Mouse (Mus musculus) embryo, embryonic 11.5 days (tissue): ENCODE measurements around the gene Cacna1c.

Source experiments
- DNase-seq: peaks from one replicate; pipeline ENCODE4 v3.0.0-alpha.2; 2012; ENCODE audit warnings: low read depth, low spot score

The Cacna1c gene

DNA sequence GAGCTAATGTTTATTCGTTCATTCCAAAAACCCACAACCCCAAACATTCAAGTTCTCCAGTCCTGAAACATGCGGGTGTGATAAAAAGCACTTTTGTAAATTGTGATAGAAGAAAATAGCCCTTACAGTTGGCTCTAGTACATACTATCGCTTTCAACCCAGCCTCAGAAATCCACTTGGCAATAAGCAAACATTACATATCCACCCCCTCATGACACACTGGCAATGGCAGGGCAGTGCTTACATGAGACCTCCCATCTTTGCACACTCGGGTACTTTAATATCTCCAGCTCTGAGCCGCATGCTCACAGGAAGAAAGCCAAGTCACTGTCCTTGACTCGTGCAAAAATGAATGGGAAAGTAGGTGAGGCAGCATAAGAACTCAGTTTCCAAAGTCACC is 232.4 kb downstream of the Cacna1c start:
- DNase-seq: no peak

DNA sequence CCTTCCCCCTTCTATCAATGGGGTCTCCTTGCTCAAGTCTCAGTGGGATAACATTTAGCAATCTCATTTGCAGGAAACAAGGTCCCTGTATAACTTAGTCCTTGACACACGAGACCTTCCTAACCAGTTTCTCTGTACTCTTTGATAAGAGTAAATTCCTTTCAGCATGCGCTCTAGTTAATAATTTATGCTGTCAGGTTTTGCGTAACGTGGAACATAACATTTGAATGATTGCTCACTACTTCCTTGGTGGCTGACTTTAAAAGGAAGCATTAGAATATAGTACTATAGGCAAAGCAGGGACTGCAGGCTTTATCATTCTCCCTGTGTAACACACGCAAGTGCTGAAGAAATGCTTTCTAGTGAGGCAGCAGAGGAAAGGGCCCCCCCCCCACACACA is 232.9 kb downstream of the Cacna1c start:
- DNase-seq: no peak

DNA sequence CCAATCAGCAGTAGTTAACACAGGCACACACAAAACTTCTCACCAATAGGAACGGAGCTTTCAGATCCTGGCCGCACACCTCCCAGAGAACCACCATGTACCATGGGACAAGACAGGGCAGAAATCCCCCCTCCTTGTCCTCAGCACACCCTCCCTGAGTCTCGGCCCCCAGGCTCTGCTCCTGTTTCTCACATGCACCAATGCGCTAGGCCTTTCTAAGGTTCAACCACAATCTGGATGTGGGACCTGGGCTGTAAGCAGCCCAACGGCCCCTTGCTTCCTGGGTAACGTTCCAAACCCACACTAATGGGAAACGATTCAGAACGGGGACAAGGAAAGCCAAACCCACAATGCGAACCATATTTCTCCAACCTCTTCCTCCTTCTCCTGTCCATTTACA is 237.7 kb downstream of the Cacna1c start:
- no peak for DNase-seq

GRCm38 (mm10) chr6:118956234-118956633 is 240.0 kb downstream of the Cacna1c start:
- DNase-seq: no peak

GRCm38 (mm10) chr6:118955777-118956176 is 240.4 kb downstream of the Cacna1c start:
- DNase-seq: no peak

- no peak for DNase-seq
These were observed 241.1 kb downstream of the Cacna1c start for GRCm38 (mm10) chr6:118954988-118955554.

DNA sequence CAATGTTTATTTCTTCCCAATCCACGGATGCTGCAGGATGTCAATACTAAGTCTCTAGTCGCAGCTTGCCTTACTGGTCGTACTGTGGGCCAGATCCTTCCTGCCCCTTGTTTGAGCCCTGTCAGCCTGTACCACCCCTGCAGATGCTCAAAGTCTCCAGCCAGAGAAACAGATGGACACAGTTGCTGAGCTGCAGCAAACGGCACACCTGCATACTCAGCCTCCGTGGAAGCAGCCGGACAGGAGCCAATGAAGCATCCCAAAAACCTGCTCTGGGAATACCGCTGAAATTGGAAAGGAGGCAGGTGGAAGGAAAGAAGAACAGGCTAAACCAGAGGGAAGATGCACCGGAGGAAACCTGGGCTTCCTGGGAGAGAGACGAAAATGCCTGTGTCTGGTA is 243.8 kb downstream of the Cacna1c start:
- no peak for DNase-seq

DNA sequence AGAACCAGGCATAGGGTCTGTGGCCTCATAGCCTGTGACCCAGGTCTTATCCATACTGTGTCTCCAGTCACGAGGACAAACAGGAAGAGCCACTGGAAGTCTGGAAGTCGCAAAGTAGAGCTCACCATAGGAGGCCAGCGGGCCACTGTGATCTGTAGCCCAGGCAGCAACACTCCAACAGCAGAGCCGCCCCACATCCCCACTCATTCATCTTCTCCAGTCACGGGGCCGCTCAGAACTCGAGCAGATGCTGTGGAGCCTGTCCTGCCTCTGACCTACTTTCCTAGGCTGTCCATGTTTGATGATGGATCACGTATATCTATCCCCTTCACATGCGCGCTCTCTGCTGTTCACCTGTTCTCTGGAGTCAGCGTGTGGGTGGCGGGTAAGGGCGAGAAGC is 246.0 kb downstream of the Cacna1c start:
- no peak for DNase-seq

- no peak for DNase-seq
These were observed 248.9 kb downstream of the Cacna1c start for GRCm38 (mm10) chr6:118947286-118947685.

DNA sequence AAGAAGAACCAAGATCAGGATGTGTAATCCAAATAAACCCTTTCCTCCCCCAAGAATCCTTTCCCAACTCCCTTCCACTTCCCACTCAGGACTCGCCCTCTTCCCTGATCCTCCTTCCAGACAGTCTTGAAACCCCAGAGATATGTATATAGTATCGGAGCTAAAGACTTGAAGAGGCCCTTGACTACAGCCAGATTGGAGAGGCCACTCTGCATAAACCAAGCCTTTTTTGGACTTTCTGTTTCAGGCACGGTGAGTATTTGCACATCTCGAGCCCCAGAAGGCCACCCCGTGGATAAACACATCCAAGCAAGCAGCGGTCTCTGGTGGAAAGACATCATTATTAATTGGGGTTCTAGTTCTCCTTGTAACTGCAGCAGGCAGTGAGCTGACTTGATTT is 249.6 kb downstream of the Cacna1c start:
- DNase-seq: no peak

- no peak for DNase-seq
These were observed 252.1 kb downstream of the Cacna1c start for GRCm38 (mm10) chr6:118944093-118944492.

DNA sequence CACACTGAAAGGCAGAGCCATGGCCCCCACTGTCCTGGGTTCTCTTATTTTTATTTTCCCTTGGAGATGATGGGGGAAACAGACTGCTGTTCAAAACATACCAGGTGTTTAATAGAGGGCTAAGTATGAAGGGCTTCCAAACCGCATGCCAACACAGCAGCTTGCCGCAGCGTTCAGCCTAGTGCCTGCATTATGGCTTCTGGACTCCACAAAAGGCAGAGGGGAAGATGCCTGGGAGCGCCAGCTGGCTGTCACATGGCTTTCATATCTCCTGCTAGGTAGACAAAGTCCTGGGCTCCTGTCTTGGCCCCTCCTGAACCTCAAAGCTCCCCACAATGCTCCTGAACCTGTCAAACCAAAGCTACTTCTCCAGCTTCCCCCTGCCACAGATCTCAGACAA is 254.4 kb downstream of the Cacna1c start:
- no peak for DNase-seq

DNA sequence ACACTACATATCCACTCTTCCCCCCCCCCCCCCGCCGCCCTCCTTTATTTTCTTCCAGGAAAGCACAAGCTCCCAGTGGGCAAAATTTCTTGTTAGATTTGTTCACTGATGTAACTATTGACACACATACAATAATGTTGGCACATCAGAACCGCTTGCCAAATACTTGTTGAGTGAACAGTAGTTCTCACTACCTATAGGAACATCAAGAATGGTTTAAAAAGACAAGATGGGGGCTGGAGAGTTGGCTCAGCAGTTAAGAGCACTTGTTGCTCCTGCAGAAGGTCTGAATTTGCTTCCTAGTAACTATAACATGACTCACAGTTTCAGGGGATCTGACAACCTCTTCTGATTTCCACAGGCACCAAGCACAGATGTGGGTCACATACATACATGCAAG is 255.2 kb downstream of the Cacna1c start:
- DNase-seq: no peak

GRCm38 (mm10) chr6:118939626-118940025 is 256.6 kb downstream of the Cacna1c start:
- DNase-seq: no peak

GRCm38 (mm10) chr6:118938386-118939096 is 257.7 kb downstream of the Cacna1c start:
- DNase-seq: no peak

DNA sequence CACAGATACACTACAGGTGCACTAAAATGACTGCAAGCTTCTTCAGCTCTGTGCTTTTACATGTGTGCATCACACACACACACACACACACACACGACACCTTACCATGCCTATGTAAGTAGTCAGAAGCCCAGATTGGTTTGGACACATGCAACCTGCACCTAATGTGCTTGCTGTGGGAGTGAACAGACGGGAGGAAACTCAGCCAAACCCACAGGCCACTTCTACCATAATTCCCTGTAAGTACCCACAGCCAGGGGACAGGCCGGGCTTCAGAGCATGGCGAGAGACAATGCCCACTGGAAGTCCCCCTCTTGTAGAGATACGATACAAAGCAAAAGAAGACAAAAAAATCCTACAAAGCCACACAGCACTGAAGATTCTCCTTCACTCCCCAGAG is 258.7 kb downstream of the Cacna1c start:
- no peak for DNase-seq

DNA sequence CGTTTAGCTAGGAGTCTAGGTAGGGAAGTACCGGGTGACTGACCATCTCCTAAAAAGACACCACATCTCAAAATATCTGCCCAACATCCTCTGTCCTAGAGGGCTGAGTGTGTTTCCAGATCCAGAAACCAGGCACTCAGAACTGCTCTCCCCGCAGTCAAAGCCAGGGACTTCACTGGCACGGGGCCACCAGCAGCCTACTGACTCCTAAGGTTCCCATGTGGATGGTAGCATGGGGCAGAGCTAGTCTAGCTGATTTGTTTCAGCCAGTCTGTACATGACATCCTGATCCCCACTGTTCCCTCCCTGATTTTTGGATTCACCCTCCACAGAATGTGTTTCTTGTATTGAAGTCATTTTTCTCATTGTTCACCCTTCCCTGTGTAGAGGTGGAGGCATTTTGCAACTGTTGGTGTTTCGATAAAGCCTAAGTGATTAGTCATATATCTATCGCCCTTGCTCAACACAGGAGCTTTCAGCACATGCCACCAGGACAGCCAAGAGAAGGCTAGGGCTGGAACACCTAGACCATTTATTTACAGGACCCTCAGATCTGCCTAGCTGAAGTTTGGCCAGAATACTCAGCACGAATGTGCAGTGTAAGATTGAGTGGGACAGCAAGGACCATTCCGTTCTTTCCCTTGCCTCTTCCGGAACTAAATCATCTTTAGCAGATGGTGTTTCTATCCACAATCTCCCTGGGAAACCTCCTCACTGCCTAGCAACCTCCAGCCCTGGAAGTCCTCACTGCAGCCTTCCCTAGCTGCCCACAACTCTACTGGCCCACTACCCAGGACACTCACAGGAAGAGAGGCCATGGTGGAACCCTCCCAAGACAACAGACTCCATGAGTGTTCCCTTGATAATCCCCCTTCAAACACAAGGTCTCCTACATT is 260.4 kb downstream of the Cacna1c start:
- DNase-seq: no peak

DNA sequence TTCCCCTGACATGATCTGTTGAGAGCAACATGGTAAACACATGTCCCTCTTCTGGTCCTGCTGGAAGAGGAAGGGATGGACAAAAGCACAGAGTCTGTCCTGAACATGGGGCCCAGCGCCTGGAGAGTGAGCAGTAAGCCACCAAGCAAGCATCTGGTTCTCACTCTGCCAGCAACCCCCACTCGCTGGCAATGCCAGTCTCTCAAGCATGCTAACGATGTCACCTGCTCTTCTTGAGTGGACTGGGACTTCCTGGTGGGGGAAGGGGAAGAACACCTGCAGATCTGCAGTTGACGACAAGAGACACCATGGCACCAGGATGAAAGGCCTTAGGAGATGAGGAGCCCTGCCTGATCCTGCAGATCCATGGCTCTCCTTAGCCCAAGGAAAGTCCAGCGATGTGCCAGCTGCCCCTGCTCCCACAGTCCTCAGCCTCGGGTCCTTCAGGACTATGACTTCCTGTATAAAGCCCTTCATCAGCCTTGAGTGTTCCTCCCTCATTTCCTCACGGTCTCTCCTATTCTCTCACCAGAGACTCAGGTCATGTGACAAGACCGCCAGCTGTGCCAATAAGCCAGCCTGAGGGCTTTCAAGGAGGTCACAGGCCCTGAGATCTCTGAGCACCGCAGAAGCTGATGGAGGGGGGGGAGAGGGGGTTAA is 261.8 kb downstream of the Cacna1c start:
- DNase-seq: no peak

DNA sequence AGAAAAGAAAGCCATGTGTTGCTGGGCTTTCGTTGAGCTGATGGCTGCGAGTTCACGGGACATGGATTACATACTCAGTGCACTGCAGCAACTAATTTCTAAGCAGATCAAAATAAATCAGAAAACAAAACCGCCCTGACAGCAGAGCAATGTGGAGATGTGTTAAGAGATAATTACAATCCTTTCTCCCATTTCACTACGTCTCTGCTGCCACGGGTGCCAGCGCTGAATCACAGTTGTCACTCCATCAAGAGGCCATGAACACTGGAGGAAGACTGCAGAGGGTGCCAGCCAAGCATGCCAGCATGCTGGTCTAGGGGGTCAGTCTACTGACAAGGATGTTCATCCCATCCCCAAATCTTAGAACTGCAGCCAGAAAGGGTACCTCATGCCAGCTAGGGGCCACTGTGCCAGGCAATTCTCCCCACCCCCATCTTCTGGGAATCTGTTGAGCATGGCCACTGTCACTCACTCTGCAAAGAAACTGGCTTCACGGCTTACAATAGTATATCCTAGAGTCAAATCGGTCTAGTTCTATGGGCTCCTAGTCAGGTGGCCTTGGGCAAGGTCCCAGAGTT is 263.1 kb downstream of the Cacna1c start:
- no peak for DNase-seq

GRCm38 (mm10) chr6:118932002-118932700 is 264.1 kb downstream of the Cacna1c start:
- no peak for DNase-seq

- DNase-seq: no peak
These were observed 269.5 kb downstream of the Cacna1c start for GRCm38 (mm10) chr6:118926669-118927068.
